Mouse (Mus musculus) hindbrain, embryonic 11.5 days (tissue): ENCODE data around the gene Ddx10. TPM values are rescaled to one million over a fixed set of nuclear protein-coding genes. Genes with fewer than 3 reads are reported as not detected.

ENCODE experiments used
- ATAC-seq: fragments of 200-750 bp; cut with Nextera tagmentation; 2 replicates; pipeline ENCODE4 v1.8.0; 2017; ENCODE audit warnings: mild to moderate bottlenecking, moderate TSS enrichment, moderate library complexity; ENCODE audit not compliant: low FRiP score
- DNase-seq: peaks from one replicate; pipeline ENCODE4 v3.0.0-alpha.2; 2015; ENCODE audit warnings: low spot score
- H3K27ac ChIP-seq: fragments of 300-500 bp; sonication (generic); 2 replicates; pipeline ENCODE4 v1.5.1; 2014; ENCODE audit warnings: mild to moderate bottlenecking, low read depth, low read length
- H3K27me3 ChIP-seq: fragments of 300-500 bp; sonication (generic); 2 replicates; pipeline ENCODE4 v1.6.1; 2014; ENCODE audit warnings: mild to moderate bottlenecking, low read length, moderate library complexity, mixed read lengths; ENCODE audit not compliant: control insufficient read depth, insufficient read depth
- H3K36me3 ChIP-seq: fragments of 300-500 bp; sonication (generic); 2 replicates; pipeline ENCODE4 v1.6.1; 2014; ENCODE audit warnings: mild to moderate bottlenecking, low read length, moderate library complexity, mixed read lengths; ENCODE audit not compliant: control insufficient read depth, insufficient read depth
- H3K4me1 ChIP-seq: fragments of 300-500 bp; sonication (generic); replicated peaks from 2 replicates; pipeline ENCODE4 v1.6.1; 2014; ENCODE audit warnings: low read length, mixed read lengths; ENCODE audit not compliant: control insufficient read depth, insufficient read depth
- H3K4me2 ChIP-seq: fragments of 300-500 bp; sonication (generic); replicated peaks from 2 replicates; pipeline ENCODE4 v1.6.1; 2014; ENCODE audit warnings: mild to moderate bottlenecking, low read depth, low read length
- H3K4me3 ChIP-seq: fragments of 300-500 bp; sonication (generic); 2 replicates; pipeline ENCODE4 v1.5.1; 2014; ENCODE audit warnings: low read depth, low read length
- H3K9ac ChIP-seq: fragments of 300-500 bp; sonication (generic); 2 replicates; pipeline ENCODE4 v1.6.1; 2014; ENCODE audit warnings: low read depth, low read length
- H3K9me3 ChIP-seq: fragments of 300-500 bp; sonication (generic); 2 replicates; pipeline ENCODE4 v1.6.1; 2016; ENCODE audit warnings: low read length; ENCODE audit not compliant: control insufficient read depth
- WGBS: fragments of 180-500 bp; shearing (Covaris S2); extraction: QIAGEN DNeasy Blood & Tissue Kit; methylation state at CpG from one replicate; pipeline ENCODE4 v1.1.7; 2014; 5-methylcytosine and 5-hydroxymethylcytosine counted together
- polyA plus RNA-seq: library from polyadenylated mRNA; unstranded; fragments of >200 nt; fragmentation: Nextera tagmentation; extraction: Ambion mirVana; gene quantifications from 2 replicates; pipeline ENCODE4 v1.2.1, GENCODE M21; 2014

Gene Ddx10
- polyA plus RNA-seq, 1 experiment from 2014 or later: 33.5 TPM

DNA sequence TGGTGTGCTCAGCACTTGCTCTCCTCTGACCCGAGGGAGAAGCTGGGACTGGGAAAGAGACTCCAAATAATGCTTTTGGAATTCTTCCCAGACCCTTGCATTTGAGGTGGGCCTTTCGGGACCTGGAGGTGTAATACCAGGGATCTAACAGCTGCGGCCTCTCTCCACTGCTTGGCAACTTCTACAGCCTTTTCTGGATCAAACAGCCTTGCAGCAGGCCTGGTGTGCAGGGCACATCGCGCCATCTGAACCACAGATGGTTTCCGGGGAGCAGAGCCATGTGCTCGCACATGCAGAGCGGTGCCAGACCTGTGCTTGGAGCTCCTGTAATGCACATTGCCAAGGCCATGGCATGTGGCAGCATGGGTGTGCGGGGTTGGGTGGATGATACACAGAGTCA is 175.8 kb downstream of the Ddx10 start:
- Histone ChIP-seq H3K4me2 (no peak overlapping the region), H3K4me3 (no peak overlapping the region), H3K9ac (no peak overlapping the region), H3K27me3 (no peaks in the 10 kb centered on the region), H3K36me3 (no peaks in the 10 kb centered on the region), H3K27ac (no peak overlapping the region), H3K4me1 (no peaks in the 10 kb centered on the region), H3K9me3 (no peaks in the 10 kb centered on the region)
- ATAC-seq (no peak), DNase-seq (no peak)
- WGBS: 91% methylated on average over 9 of the region's 9 CpGs

GRCm38 (mm10) chr9:53070875-53071524 is 176.9 kb downstream of the Ddx10 start:
- Histone ChIP-seq H3K9me3 (no peaks in the 10 kb centered on the region), H3K9ac (no peak overlapping the region), H3K4me3 (no peak overlapping the region), H3K27me3 (no peaks in the 10 kb centered on the region), H3K4me2 (no peak overlapping the region), H3K36me3 (no peaks in the 10 kb centered on the region), H3K4me1 (no peaks in the 10 kb centered on the region), H3K27ac (no peak overlapping the region)
- DNase-seq (no peak), ATAC-seq (0 out of 2 replicates have a peak, but pooled peaks have one; percentile 45)
- WGBS: 82% methylated on average over 12 of the region's 12 CpGs

GRCm38 (mm10) chr9:53068166-53068565 is 179.7 kb downstream of the Ddx10 start:
- Histone ChIP-seq H3K9ac (no peak overlapping the region), H3K4me1 (no peaks in the 10 kb centered on the region), H3K27me3 (no peaks in the 10 kb centered on the region), H3K4me2 (no peak overlapping the region), H3K36me3 (no peaks in the 10 kb centered on the region), H3K9me3 (no peaks in the 10 kb centered on the region), H3K4me3 (no peak overlapping the region), H3K27ac (no peak overlapping the region)
- WGBS: 92% methylated on average over 5 of the region's 5 CpGs
- DNase-seq: no peak
- ATAC-seq: no peak

DNA sequence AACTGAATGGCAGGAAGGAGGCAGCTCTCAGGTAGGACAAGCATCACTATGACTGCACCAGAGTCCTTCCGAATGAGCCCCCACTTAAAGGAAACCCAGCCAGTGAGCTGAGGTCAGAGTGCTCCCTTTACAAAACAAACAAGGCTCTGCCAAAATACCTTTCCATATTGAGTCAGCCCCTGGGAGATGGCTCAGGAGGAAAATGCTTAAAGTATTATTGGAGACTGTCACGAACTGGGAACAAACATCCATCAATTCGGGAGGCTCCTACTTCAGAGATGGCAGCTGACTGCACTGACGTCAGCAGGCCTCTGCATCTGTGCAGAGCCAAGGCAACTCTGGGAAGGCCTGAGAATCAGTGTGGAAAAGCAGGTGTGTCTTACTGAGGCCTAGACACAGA is 181.4 kb downstream of the Ddx10 start:
- Histone ChIP-seq H3K27ac (no peak overlapping the region), H3K4me3 (no peak overlapping the region), H3K27me3 (no peaks in the 10 kb centered on the region), H3K9me3 (no peaks in the 10 kb centered on the region), H3K4me1 (no peaks in the 10 kb centered on the region), H3K4me2 (no peak overlapping the region), H3K9ac (no peak overlapping the region), H3K36me3 (no peaks in the 10 kb centered on the region)
- 52% methylated on average over 4 of the region's 4 CpGs for WGBS
- DNase-seq (no peak), ATAC-seq (no peak)

DNA sequence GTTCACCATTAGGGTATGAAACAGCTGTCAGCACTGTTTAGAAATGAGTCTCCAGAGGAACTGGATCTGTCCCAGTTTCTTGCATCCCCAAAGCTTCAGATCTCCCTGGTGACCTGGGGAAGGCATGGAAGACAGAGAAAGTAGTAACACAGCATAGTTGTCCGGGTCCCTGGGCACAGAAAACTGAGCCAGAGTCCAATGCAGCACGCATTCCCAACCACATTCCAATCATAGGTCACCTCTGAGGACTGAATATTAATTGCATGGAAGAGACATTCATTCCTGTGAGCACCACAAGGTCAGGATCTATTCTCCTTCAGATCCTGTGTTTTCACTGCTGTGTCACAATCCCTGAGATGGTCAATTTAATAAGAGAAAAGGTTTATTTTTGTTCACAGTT is 182.8 kb downstream of the Ddx10 start:
- H3K27me3 ChIP-seq: no peaks in the 10 kb centered on the region
- DNase-seq (no peak), ATAC-seq (no peak)
- H3K4me1 ChIP-seq: no peaks in the 10 kb centered on the region
- no peaks in the 10 kb centered on the region for H3K36me3 ChIP-seq
- H3K4me3 ChIP-seq: no peak overlapping the region
- H3K9ac ChIP-seq: no peak overlapping the region
- WGBS: 70% methylated on average over 2 of the region's 2 CpGs
- H3K27ac ChIP-seq: no peak overlapping the region
- no peaks in the 10 kb centered on the region for H3K9me3 ChIP-seq
- H3K4me2 ChIP-seq: no peak overlapping the region

DNA sequence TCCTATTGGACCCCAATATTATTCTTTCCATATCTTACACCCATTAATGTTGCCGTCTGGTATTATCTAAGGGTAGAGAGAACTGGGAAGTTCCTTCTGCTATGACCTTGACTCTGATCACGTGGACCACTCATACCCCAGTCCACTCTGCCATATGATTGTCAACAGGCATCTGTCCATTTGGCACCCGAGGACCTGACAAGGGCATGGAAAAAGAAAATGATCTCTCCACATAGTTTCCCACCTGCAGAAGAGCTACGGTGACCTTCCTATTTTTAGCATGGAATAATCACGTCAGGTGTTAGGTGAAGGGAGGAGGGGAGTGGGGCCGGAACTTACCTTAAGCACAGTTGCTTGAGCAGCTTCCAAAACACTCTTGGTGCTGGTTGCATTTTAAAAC is 183.3 kb downstream of the Ddx10 start:
- DNase-seq: no peak
- Histone ChIP-seq H3K27ac (no peak overlapping the region), H3K4me3 (no peak overlapping the region), H3K36me3 (no peaks in the 10 kb centered on the region), H3K27me3 (no peaks in the 10 kb centered on the region), H3K9me3 (no peaks in the 10 kb centered on the region), H3K4me1 (no peaks in the 10 kb centered on the region), H3K9ac (no peak overlapping the region), H3K4me2 (no peak overlapping the region)
- ATAC-seq: no peak
- WGBS: 89% methylated on average over 6 of the region's 6 CpGs

DNA sequence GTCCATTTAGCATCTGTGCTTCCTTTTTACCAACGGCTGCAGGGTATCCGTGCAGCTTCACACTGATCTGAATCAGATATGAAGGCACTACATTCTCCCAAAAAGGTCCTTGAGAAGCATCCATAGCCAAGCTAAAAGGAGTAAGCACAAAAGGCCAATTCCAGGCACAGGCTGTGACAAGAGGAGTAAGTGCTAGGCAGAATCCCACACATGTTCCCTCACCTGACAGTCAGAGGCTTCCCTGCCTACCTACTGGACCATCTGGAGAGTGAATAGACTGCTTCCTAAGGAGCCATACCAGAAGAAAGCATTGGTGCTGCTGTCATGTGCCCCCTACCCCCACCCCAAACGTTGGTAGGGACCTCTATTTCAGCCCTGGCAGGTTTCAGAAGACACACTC is 192.5 kb downstream of the Ddx10 start:
- no peaks in the 10 kb centered on the region for H3K4me1 ChIP-seq
- H3K4me2 ChIP-seq: no peak overlapping the region
- no peak overlapping the region for H3K9ac ChIP-seq
- ATAC-seq (no peak), DNase-seq (no peak)
- 74% methylated on average over 3 of the region's 3 CpGs for whole genome bisulfite sequencing
- no peak overlapping the region for H3K4me3 ChIP-seq
- H3K36me3 ChIP-seq: no peaks in the 10 kb centered on the region
- no peak overlapping the region for H3K27ac ChIP-seq
- H3K9me3 ChIP-seq: no peaks in the 10 kb centered on the region
- no peaks in the 10 kb centered on the region for H3K27me3 ChIP-seq

Other genes with a start within 250 kb of the Ddx10 start
- 0.66 and 1.7 TPM in 2 replicates for gene Exph5, start 53.6 kb upstream of the Ddx10 start, polyA plus RNA-seq
- gene Kdelc2, start 136.0 kb upstream of the Ddx10 start, polyA plus RNA-seq: 10.4 and 11.7 TPM in 2 replicates
- 0.39 and 0.46 TPM in 2 replicates for gene 4930550C14Rik, start 154.3 kb upstream of the Ddx10 start, polyA plus RNA-seq